Mouse (Mus musculus): ENCODE measurements around the gene Tsen54.

GRCm38 (mm10) chr11:115832523-115832922 lies 18.0 kb downstream of the Tsen54 start:
- no peak for TF ChIP-seq CTCF (IDR thresholded peaks at IDR 0.05; ENCODE audit: insufficient read depth, low read depth, low read length)
- no peak for TF ChIP-seq POLR2A (IDR thresholded peaks at IDR 0.05; ENCODE audit: insufficient read depth, low read depth, low read length)

Measured in olfactory bulb, adult 2 months (tissue).